Mouse (Mus musculus): Measurements from ENCODE around the gene 9930104L06Rik. TPM values are rescaled to one million over a fixed set of nuclear protein-coding genes. Genes with fewer than 3 reads are reported as not detected.

Gene 9930104L06Rik
- polyA plus RNA-seq (2016; fragmentation: Nextera tagmentation; extraction: Ambion mirVana): 16.7 and 18.1 TPM in 2 replicates

DNA sequence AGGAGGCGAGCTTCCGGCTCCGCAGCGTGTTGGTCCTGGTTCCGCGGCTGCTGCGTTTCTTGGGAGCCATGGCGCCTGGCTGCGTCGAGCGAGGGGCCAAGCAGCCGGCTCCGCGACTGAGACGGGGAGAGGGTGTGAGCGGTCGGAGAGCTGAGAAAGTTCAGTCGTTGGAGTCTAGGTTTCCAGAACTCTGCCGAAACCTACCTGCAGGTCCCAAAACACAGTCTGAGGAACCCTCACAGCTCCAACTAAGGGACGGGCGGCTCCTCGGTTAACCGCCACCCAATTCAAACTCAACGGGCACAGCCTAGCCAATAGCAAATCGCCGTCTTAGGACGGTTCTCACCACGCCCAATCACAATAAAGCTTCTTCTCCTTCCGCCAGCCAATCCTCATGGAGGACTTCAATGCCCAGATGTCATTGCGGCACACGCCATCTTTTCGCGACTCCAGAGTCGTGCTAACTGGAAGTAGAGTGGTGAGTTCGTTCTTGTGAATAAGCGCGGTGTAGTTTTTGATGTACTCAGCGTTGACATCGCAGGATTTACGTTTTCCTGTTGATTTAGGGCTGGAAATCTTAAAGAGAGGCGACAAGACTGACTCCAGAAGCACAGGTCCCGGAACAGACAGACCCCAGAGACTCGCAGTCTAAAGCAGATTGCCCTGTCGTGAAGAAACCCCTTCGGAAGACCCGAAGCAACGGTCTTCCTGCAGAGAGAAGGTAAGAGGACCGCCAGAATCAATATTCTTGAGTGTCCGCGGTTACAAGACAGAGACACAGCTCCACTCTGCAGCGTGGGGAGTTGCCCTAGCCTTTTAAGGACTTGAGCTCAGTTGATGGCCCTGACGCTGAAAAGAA, at the start of gene 9930104L06Rik:
Gene 9930104L06Rik, plus strand, starts transcription at position 436 of the 859 bp plus-strand sequence.
- Histone ChIP-seq H3K36me3 (peaks cover 29% of the 10 kb centered on the region), H3K9me3 (replicated peaks) (no peaks in the 10 kb centered on the region), H3K9ac (peak within 1 kb of the TSS; percentile 75), H3K4me2 (replicated peaks) (peak within 1 kb of the TSS; percentile 87), H3K4me3 (peak within 1 kb of the TSS; percentile 76), H3K27me3 (no peaks in the 10 kb centered on the region), H3K4me1 (peaks cover 17% of the 10 kb centered on the region), H3K27ac (no peak within 1 kb of the TSS)
- ATAC-seq (ENCODE audit: low FRiP score): peak; percentile 99
- under 1% methylated on average over 52 of the region's 52 CpGs for WGBS

DNA sequence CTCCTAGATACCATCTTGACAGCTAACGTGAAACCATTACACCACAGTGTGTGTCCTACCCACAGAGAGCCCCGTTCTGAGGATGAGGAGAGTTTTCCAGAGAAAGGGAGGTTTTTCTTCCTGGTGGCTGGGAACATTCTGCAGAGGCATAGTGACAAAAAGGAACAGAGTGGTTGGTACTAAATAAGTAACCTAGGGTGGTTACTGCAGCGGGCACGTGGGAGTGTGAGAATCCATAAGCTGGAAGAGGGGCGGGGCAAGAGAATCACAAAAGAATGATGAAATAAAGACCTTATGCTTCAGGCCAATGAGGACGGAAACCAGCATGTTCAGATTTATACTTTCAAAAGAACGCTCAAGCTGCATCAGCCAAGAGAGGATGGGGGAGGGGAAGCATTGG, 48.1 kb upstream of the 9930104L06Rik start:
- peaks cover 76% of the 10 kb centered on the region for H3K27me3 ChIP-seq
- no peak overlapping the region for H3K9ac ChIP-seq
- H3K4me3 ChIP-seq: no peak overlapping the region
- no peaks in the 10 kb centered on the region for H3K36me3 ChIP-seq
- H3K9me3 ChIP-seq (replicated peaks): no peaks in the 10 kb centered on the region
- WGBS: 66% methylated on average over 7 of the region's 7 CpGs
- H3K4me1 ChIP-seq: peaks cover 4% of the 10 kb centered on the region
- no peak overlapping the region for H3K4me2 ChIP-seq (replicated peaks)
- no peak for ATAC-seq (ENCODE audit: low FRiP score)
- no peak overlapping the region for H3K27ac ChIP-seq

DNA sequence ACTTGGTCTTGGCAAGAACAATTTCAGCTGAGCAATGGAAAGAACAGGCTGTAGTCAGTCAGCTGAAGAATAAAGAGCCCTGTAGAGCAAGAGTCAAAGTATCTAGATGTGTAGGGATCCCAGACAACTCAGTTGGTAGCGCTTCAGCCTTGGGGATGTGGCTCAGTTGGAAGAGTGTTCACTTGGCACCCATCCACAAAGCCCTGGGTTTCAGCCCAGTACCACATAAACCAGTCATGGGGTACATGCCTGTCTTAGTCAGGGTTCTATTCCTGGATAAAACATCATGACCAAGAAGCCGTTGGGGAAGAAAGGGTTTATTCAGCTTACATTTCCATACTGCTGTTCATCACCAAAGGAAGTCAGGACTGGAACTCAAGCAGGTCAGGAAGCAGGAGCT, 46.9 kb upstream of the 9930104L06Rik start:
- Histone ChIP-seq H3K4me1 (peaks cover 16% of the 10 kb centered on the region), H3K9me3 (replicated peaks) (no peaks in the 10 kb centered on the region), H3K9ac (no peak overlapping the region), H3K27me3 (peaks cover 80% of the 10 kb centered on the region), H3K27ac (no peak overlapping the region), H3K4me3 (no peak overlapping the region), H3K36me3 (no peaks in the 10 kb centered on the region), H3K4me2 (replicated peaks) (no peak overlapping the region)
- WGBS: 89% methylated on average over 2 of the region's 2 CpGs
- no peak for ATAC-seq (ENCODE audit: low FRiP score)

DNA sequence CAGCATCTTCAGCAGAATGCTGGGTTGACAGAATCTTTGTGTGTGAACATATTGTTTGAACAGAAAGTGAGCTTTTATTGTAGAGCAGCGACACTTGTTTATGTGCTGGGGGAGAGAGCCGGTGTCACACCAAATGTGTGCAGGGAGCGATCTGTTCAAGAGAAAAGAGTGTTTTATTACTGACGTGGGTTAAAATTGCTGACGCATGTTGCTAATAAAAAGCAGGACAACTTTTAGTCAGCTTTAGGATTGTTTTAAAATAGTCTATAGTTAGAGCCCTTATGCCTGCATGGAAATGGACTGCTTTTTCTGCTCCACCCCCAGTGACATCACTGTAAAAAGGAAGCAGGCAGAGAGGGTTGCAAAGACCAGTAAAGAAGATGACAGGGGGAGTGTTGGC, 46.0 kb upstream of the 9930104L06Rik start:
- H3K27me3 ChIP-seq: peaks cover 82% of the 10 kb centered on the region
- no peaks in the 10 kb centered on the region for H3K9me3 ChIP-seq (replicated peaks)
- no peaks in the 10 kb centered on the region for H3K36me3 ChIP-seq
- peaks cover 20% of the 10 kb centered on the region for H3K4me1 ChIP-seq
- H3K27ac ChIP-seq: no peak overlapping the region
- ATAC-seq (ENCODE audit: low FRiP score): no peak
- no peak overlapping the region for H3K4me3 ChIP-seq
- 82% methylated on average over 5 of the region's 5 CpGs for WGBS
- no peak overlapping the region for H3K9ac ChIP-seq
- no peak overlapping the region for H3K4me2 ChIP-seq (replicated peaks)

DNA sequence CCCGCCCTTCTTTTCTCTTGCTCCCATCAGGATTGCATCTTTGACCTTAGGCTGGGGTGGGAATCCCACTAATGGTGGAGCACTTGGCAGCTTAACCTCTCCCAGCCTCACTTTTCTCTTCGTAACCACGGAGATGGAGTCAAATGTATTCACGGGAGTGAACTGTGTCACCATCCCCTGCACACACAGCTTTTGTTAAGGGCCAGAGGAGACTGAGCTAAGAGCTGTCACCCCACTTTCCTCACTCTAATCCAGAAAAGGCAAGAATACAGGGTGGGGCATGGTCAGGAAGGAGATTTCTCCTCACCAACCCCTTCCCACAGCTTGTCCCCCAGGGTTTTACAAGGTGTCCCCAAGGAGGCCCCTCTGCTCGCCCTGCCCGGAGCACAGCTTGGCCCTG, 43.1 kb upstream of the 9930104L06Rik start:
- WGBS: 26% methylated on average over 6 of the region's 6 CpGs
- H3K9ac ChIP-seq: no peak overlapping the region
- peaks cover 75% of the 10 kb centered on the region for H3K27me3 ChIP-seq
- H3K36me3 ChIP-seq: no peaks in the 10 kb centered on the region
- no peaks in the 10 kb centered on the region for H3K9me3 ChIP-seq (replicated peaks)
- peak; percentile 51 for ATAC-seq (ENCODE audit: low FRiP score)
- H3K4me1 ChIP-seq: peaks cover 30% of the 10 kb centered on the region
- peak overlapping the region; percentile 50; the same call in 1 of the 2 replicates for H3K4me3 ChIP-seq
- no peak overlapping the region for H3K27ac ChIP-seq
- H3K4me2 ChIP-seq (replicated peaks): peak overlapping the region; percentile 84; the same call in 1 of the 2 replicates

DNA sequence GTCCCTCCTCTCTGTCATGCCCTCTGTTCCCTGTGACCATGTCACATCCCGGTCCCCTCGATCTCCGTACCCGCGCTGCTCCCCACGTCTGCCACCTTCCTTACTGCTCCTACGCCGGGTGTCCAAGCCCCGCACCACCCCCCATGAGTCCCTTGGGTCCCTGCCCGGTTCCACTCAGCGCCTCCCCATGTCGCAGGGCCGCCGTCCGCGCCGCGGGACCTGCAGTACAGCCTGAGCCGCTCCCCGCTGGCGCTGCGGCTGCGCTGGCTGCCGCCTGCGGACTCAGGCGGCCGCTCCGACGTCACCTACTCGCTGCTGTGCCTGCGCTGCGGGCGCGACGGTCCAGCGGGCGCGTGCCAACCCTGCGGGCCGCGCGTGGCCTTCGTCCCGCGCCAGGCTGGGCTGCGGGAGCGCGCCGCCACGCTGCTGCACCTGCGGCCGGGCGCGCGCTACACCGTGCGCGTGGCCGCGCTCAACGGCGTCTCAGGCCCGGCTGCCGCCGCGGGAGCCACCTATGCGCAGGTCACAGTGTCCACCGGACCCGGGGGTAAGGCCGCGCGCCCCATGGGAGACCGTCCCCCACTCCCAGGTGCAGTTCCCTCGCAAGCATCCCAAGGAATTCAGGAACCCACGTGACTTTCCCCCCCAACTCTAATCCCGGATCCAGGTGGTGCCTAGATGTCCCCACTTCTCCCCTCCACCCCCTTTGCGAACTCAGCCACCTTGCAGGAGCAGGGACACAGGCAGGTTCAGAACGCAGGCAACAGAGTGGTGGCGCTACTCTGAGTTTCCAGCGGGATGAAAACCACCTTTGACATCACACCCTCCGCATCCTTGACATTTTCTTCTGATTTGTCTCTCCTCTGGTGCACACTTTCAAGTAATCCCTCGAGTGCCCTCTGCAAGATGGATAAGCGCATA, 42.1 kb upstream of the 9930104L06Rik start:
- Histone ChIP-seq H3K36me3 (no peaks in the 10 kb centered on the region), H3K4me2 (replicated peaks) (peak overlapping the region; percentile 84), H3K4me1 (peaks cover 39% of the 10 kb centered on the region), H3K4me3 (peak overlapping the region; percentile 50), H3K27ac (no peak overlapping the region), H3K9me3 (replicated peaks) (no peaks in the 10 kb centered on the region), H3K27me3 (peaks cover 75% of the 10 kb centered on the region), H3K9ac (peak overlapping the region; percentile 54)
- ATAC-seq (ENCODE audit: low FRiP score): peak; percentile 62
- WGBS: 1% methylated on average over 78 of the region's 83 CpGs

DNA sequence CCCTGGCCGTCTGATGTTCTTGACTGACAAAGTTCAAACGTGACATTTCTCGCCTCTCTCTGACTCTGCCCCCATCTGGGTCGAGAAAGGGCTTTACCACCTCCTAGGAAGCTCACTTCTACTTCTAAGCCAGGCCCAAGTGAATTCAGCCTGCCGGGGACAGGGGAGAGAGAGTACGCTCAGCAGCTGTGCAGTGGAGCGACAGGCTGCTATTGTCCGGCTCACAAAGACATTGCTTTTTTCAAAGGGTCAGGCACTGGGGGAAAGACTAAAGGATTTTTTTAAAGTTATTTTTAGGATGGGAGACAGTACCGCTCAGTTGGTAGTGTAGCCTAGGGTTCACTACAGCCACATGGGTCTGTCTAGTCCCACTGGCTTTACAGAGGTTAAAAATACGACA, 38.4 kb upstream of the 9930104L06Rik start:
- Histone ChIP-seq H3K27ac (0 out of 2 replicates have a peak overlapping the region, but pooled peaks have one; percentile 1), H3K9me3 (replicated peaks) (no peaks in the 10 kb centered on the region), H3K36me3 (no peaks in the 10 kb centered on the region), H3K4me2 (replicated peaks) (no peak overlapping the region), H3K9ac (no peak overlapping the region), H3K4me1 (peaks cover 46% of the 10 kb centered on the region), H3K4me3 (no peak overlapping the region), H3K27me3 (peaks cover 44% of the 10 kb centered on the region)
- 24% methylated on average over 10 of the region's 10 CpGs for WGBS
- ATAC-seq (ENCODE audit: low FRiP score): no peak

DNA sequence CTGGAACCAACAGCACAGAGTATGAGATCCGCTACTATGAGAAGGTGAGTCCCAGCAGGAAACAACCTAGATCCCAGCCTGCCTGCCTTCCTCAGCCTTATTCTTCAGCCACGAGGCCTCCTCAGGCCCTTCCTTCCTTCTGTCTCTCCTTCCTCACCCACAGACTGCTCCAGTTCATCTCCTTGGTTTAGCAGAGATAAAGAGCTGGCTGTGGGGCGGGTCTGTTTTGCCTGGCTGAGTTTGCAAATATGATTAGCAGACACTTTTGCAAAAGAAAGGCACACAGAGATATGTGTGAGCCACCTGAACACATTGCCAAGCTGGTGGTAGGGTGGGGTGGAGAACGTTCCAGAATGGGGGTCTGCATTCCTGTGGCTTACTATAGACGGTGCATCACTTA, 36.9 kb upstream of the 9930104L06Rik start:
- Histone ChIP-seq H3K36me3 (no peaks in the 10 kb centered on the region), H3K4me1 (peaks cover 32% of the 10 kb centered on the region), H3K9me3 (replicated peaks) (no peaks in the 10 kb centered on the region), H3K27me3 (peaks cover 29% of the 10 kb centered on the region), H3K9ac (no peak overlapping the region), H3K27ac (no peak overlapping the region), H3K4me2 (replicated peaks) (no peak overlapping the region), H3K4me3 (no peak overlapping the region)
- WGBS: 61% methylated on average over 5 of the region's 5 CpGs
- ATAC-seq (ENCODE audit: low FRiP score): no peak

DNA sequence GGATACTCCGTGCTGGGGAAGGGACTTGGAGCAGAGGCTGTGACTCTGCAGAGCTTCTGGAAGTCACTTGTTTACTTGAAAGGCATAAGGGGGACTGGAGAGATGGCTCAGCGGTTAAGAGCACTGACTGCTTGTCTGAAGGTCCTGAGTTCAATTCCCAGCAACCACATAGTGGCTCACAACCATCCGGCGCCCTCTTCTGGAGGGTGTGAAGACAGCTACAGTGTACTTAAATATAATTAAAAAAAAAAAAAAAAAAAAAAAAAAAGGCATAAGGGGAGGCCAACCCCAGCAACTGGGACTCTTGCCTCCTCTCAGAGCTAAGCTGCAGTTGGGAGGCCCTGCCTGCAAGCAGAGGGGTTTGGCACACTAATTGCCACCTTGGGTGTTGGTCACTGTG, 31.4 kb upstream of the 9930104L06Rik start:
- no peaks in the 10 kb centered on the region for H3K9me3 ChIP-seq (replicated peaks)
- peak overlapping the region; percentile 86 for H3K27ac ChIP-seq
- 0 out of 2 replicates have a peak, but pooled peaks cover 2% of the 10 kb centered on the region for H3K27me3 ChIP-seq
- H3K4me3 ChIP-seq: no peak overlapping the region
- H3K4me2 ChIP-seq (replicated peaks): no peak overlapping the region
- 75% methylated on average over 4 of the region's 4 CpGs for WGBS
- no peaks in the 10 kb centered on the region for H3K36me3 ChIP-seq
- ATAC-seq (ENCODE audit: low FRiP score): no peak; the same call in 1 of the 2 replicates
- H3K4me1 ChIP-seq: peaks cover 21% of the 10 kb centered on the region
- H3K9ac ChIP-seq: no peak overlapping the region

DNA sequence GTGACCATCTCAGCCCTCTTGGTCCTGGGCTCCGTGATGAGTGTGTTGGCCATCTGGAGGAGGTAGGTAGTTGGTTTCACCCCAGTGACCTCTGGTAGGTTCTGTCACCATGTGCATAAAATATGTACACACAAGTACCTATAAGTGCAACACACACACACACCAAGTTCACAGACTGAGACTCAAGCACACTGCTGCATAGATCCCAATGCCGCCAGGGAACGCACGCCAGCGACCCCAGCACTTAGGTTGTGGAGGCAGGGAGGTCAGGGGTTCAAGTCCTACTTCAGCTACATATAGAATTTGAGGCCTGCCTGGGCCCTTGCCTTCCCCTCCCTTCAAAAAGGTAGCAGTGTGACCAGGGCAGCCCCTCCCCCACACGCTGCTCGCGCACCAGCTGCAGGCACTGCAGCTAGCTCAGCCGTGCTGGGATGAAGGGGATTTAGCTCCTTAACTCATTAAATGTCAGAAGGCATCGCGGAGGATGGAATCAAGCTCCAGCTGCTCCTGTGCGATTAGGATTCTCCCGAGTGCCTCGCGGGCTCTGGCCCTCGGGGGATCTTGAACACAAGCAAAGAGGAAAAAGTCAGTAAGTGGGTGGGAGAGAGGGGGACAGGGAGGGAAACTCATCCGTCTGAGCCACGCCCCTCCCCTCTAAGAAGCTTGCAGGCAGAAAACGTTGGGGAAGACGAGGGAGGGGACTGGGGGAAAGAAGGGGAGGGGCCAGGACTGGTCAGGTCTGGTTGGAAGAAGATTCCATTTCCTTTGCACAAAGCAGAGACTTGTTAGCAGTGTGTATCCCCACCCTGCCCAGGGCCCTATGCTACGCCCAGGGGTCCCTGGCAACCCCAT, 30.7 kb upstream of the 9930104L06Rik start:
- Histone ChIP-seq H3K9ac (peak overlapping the region; percentile 29; the same call in 1 of the 2 replicates), H3K4me2 (replicated peaks) (peak overlapping the region; percentile 41), H3K4me1 (peaks cover 21% of the 10 kb centered on the region), H3K9me3 (replicated peaks) (no peaks in the 10 kb centered on the region), H3K4me3 (peak overlapping the region; percentile 19), H3K36me3 (no peaks in the 10 kb centered on the region), H3K27ac (peak overlapping the region; percentile 86), H3K27me3 (0 out of 2 replicates have a peak, but pooled peaks cover 2% of the 10 kb centered on the region)
- WGBS: 6% methylated on average over 21 of the region's 21 CpGs
- ATAC-seq (ENCODE audit: low FRiP score): peak; percentile 89

DNA sequence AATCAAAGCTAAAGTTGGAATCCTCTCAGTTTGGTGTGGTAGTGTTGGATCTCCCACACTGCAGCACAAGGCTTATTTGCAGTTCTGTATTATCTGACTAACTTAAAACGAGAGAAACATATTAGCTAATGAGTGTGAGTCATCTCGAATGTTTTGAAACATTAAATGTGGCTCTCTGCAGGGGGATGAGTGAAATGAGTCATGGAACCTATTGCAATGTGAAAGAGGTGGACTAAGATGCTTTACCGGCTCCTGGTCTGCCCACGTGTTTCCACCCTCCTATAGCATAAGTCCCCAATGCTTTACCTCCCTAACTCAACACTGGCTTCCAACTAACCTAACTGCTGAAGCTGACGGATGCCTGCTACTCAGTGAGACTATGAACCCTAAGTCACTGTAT, 8.7 kb upstream of the 9930104L06Rik start:
- ATAC-seq (ENCODE audit: low FRiP score): no peak
- WGBS: 92% methylated on average over 5 of the region's 5 CpGs
- Histone ChIP-seq H3K27ac (no peak overlapping the region), H3K9me3 (replicated peaks) (no peaks in the 10 kb centered on the region), H3K4me3 (no peak overlapping the region), H3K27me3 (no peaks in the 10 kb centered on the region), H3K9ac (no peak overlapping the region), H3K36me3 (peaks cover 67% of the 10 kb centered on the region), H3K4me1 (no peaks in the 10 kb centered on the region), H3K4me2 (replicated peaks) (no peak overlapping the region)

Data from hindbrain, embryonic 12.5 days (tissue).